Mouse (Mus musculus) thymus, adult 2 months (tissue): Measurements from ENCODE around the gene Coq8a.

Experiments used
- CTCF ChIP-seq: fragments of 200-500 bp; IDR thresholded peaks from 2 replicates; pipeline ENCODE4 v1.5.1; 2012; ENCODE audit warnings: mild to moderate bottlenecking, control low read depth, low read length, moderate library complexity, borderline replicate concordance; ENCODE audit not compliant: control insufficient read depth, poor library complexity, insufficient read depth; ENCODE audit errors: extremely low read depth
- POLR2A ChIP-seq: fragments of 200-500 bp; IDR thresholded peaks from 2 replicates; pipeline ENCODE4 v1.6.1; 2012; ENCODE audit warnings: mild to moderate bottlenecking, low read length, control low read depth, moderate library complexity; ENCODE audit not compliant: control insufficient read depth, poor library complexity, insufficient read depth; ENCODE audit errors: extremely low read depth

DNA sequence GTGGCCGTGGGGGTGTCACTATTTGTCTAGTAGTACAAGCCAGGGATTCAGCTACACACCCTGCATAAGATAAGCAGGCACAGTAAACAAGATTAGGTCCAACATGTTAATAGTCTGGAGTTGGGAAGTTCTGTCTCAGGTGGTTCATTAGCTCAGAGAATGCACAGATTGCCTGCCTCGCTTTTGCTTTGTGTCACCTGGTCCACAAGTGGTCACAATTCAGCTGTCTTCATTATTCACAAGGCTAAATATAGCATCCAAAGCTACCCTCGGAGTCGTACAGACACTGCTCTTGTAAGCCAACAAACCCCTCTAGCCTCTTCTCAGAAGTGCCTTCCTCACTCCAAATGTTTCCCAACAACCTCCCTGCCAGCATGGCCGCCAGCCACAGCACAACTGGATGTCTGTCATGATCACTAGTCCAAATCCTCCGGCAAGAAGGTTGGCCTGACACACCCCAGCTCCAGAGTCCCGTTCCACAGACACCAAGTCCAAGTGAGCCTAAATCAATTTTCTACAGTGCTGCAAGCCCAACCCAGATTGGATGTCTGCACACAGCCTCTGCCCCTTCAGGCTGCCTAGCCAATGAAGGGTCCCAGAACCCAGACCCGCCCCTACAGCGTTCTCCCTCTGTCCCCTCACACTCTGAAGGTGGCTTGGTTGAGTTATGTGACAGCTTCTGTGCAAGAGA is 4.5 kb downstream of the Coq8a start:
- no peak for TF ChIP-seq CTCF
- TF ChIP-seq POLR2A = no peak
